Mouse (Mus musculus): ENCODE data around the gene Eif3g.

- TF ChIP-seq CTCF (IDR thresholded peaks at IDR 0.05; ENCODE audit: low read depth) (0 out of 2 replicates have a peak, but pooled peaks have one; percentile 27), EP300 (optimal IDR thresholded peaks at IDR 0.05) (peak; percentile 56)
Observed at GRCm38 (mm10) chr9:20887704-20888385, 10.6 kb downstream of the Eif3g start, which contains the start of gene Ppan.

All from stomach, postnatal 0 days (tissue).